ENCODE assay signal across 7 mouse cellular contexts in genomic region chr12:105963012-105963572, GRCm38 (mm10). TPM values are rescaled to one million over a fixed set of nuclear protein-coding genes. Genes with fewer than 3 reads are reported as not detected.
A peak's percentile ranks its signal among the peaks of the same experiment; 100 is the strongest.
DNase-seq lines count a peak whose midpoint lies in the region; ATAC-seq and TF ChIP-seq lines count a peak whose summit lies in the region.

No protein-coding gene starts in this region.

- no peaks in the 10 kb centered on the region for H3K36me3 ChIP-seq in embryonic facial prominence, embryonic 11.5 days (replicated peaks; ENCODE audit: control insufficient read depth, insufficient read depth, low read depth, low read length)
- no peaks in the 10 kb centered on the region for H3K36me3 ChIP-seq in liver, embryonic 12.5 days
- H3K36me3 ChIP-seq in midbrain, postnatal 0 days (ENCODE audit: insufficient read depth, low read length): no peaks in the 10 kb centered on the region

- WGBS in embryonic facial prominence, embryonic 11.5 days: 3% methylated on average over 30 of the region's 30 CpGs
- WGBS in liver, embryonic 12.5 days (ENCODE audit: insufficient replicate concordance): 4% methylated on average over 30 of the region's 30 CpGs
- 4% methylated on average over 30 of the region's 30 CpGs for WGBS in midbrain, postnatal 0 days

- no peaks in the 10 kb centered on the region for H3K4me1 ChIP-seq in embryonic facial prominence, embryonic 11.5 days (ENCODE audit: control insufficient read depth, insufficient read depth, low read length)
- H3K4me1 ChIP-seq in liver, embryonic 12.5 days: peaks cover 14% of the 10 kb centered on the region
- peaks cover 4% of the 10 kb centered on the region; the same call in 1 of the 2 replicates for H3K4me1 ChIP-seq in midbrain, postnatal 0 days (ENCODE audit: insufficient read depth, low read length)

- no peaks in the 10 kb centered on the region for H3K9me3 ChIP-seq in embryonic facial prominence, embryonic 11.5 days (replicated peaks; ENCODE audit: control insufficient read depth, low read length)
- H3K9me3 ChIP-seq in liver, embryonic 12.5 days (replicated peaks): no peaks in the 10 kb centered on the region
- no peaks in the 10 kb centered on the region for H3K9me3 ChIP-seq in midbrain, postnatal 0 days (ENCODE audit: low read length)

- peak; percentile 34 for ATAC-seq in embryonic facial prominence, embryonic 11.5 days (replicated peaks; ENCODE audit: insufficient number of reproducible peaks, low FRiP score, low TSS enrichment, low read depth)
- ATAC-seq in liver, embryonic 12.5 days: peak; percentile 63
- peak; percentile 18; the same call in 1 of the 2 replicates for ATAC-seq in midbrain, postnatal 0 days (ENCODE audit: low FRiP score)

- peak overlapping the region; percentile 40 for H3K4me3 ChIP-seq in embryonic facial prominence, embryonic 11.5 days (ENCODE audit: low read depth, low read length)
- H3K4me3 ChIP-seq in liver, embryonic 12.5 days: peak overlapping the region; percentile 63
- peak overlapping the region; percentile 36 for H3K4me3 ChIP-seq in midbrain, postnatal 0 days (ENCODE audit: low read depth, low read length)

- peak; percentile 31 for DNase-seq in thymus, postnatal 25 days
- no peak for DNase-seq in thymus, adult 18-20 months
- peak; percentile 34 for DNase-seq in embryonic facial prominence, embryonic 11.5 days (ENCODE audit: low spot score)
- DNase-seq in heart, postnatal 4 days: peak; percentile 31
- no peak for DNase-seq in midbrain, postnatal 0 days (ENCODE audit: low spot score)
- no peak for DNase-seq in layer of hippocampus, adult 18-20 months (ENCODE audit: low spot score in 2 of 2)

- peak overlapping the region; percentile 48 for H3K9ac ChIP-seq in embryonic facial prominence, embryonic 11.5 days (replicated peaks; ENCODE audit: low read length)
- H3K9ac ChIP-seq in liver, embryonic 12.5 days: peak overlapping the region; percentile 44
- H3K9ac ChIP-seq in midbrain, postnatal 0 days (replicated peaks; ENCODE audit: low read length, poor library complexity, severe bottlenecking): peak overlapping the region; percentile 33; the same call in 1 of the 2 replicates

- TF ChIP-seq CTCF in midbrain, postnatal 0 days (IDR thresholded peaks at IDR 0.05): no peak

- peaks cover 6% of the 10 kb centered on the region; the same call in 1 of the 2 replicates for H3K27me3 ChIP-seq in embryonic facial prominence, embryonic 11.5 days (ENCODE audit: control insufficient read depth, insufficient read depth, low read length)
- H3K27me3 ChIP-seq in liver, embryonic 12.5 days (replicated peaks): peaks cover 92% of the 10 kb centered on the region
- H3K27me3 ChIP-seq in midbrain, postnatal 0 days (ENCODE audit: insufficient read depth, low read length): 0 out of 2 replicates have a peak, but pooled peaks cover 4% of the 10 kb centered on the region

- peak overlapping the region; percentile 86 for H3K4me2 ChIP-seq in embryonic facial prominence, embryonic 11.5 days (ENCODE audit: low read depth, low read length)
- H3K4me2 ChIP-seq in liver, embryonic 12.5 days: peak overlapping the region; percentile 89
- H3K4me2 ChIP-seq in midbrain, postnatal 0 days (ENCODE audit: low read depth, low read length, poor library complexity, severe bottlenecking): peak overlapping the region; percentile 85

- H3K27ac ChIP-seq in embryonic facial prominence, embryonic 11.5 days (replicated peaks; ENCODE audit: low read depth, low read length): no peak overlapping the region
- H3K27ac ChIP-seq in liver, embryonic 12.5 days: no peak overlapping the region
- H3K27ac ChIP-seq in midbrain, postnatal 0 days (ENCODE audit: low read depth, low read length): no peak overlapping the region

RNA-seq across cellular contexts. Expression of gene Vrk1, which starts 46.9 kb away (rescaled TPM):
- 105 and 115 TPM in 2 replicates for polyA plus RNA-seq in embryonic facial prominence, embryonic 11.5 days (2014; fragmentation: Nextera tagmentation; extraction: Ambion mirVana)
- 10 to 100 TPM; 26.4 to 28.0 TPM for total RNA-seq in heart, postnatal 4 days (2021)
- polyA plus RNA-seq in liver, embryonic 12.5 days (2016; fragmentation: Nextera tagmentation; extraction: Ambion mirVana): 136 and 141 TPM in 2 replicates
- total RNA-seq in midbrain, postnatal 0 days (2014; rRNA removed): 9.4 and 24.5 TPM in 2 replicates
- polyA plus RNA-seq in midbrain, postnatal 0 days (2015; fragmentation: Nextera tagmentation; extraction: Ambion mirVana): 29.2 and 30.3 TPM in 2 replicates
- 10 to 100 TPM; 15.5 to 17.6 TPM for total RNA-seq in layer of hippocampus, adult 18-20 months (2021)

Comparison
In these comparisons a context has a peak if more than half of its experiments do, and no peak if none do; other contexts are left out.
1. DNase-seq: peak in thymus, postnatal 25 days (single experiment), embryonic facial prominence, embryonic 11.5 days (single experiment) and heart, postnatal 4 days (single experiment); none in thymus, adult 18-20 months (0 of 2), midbrain, postnatal 0 days (single experiment) and layer of hippocampus, adult 18-20 months (0 of 2).
2. Peak in every context shown above with its lines, with median percentiles within 50 percentile points of each other: ATAC-seq, H3K4me2 ChIP-seq, H3K4me3 ChIP-seq and H3K9ac ChIP-seq.